Mouse (Mus musculus) hindbrain, postnatal 0 days (tissue): ENCODE results near the gene Kif16b. TPM values are rescaled to one million over a fixed set of nuclear protein-coding genes. Genes with fewer than 3 reads are reported as not detected.

Source experiments
- ATAC-seq: fragments of 200-750 bp; cut with Nextera tagmentation; 2 replicates; pipeline ENCODE4 v1.8.0; 2017; ENCODE audit warnings: mild to moderate bottlenecking, moderate TSS enrichment, moderate library complexity
- DNase-seq: peaks from one replicate; pipeline ENCODE4 v3.0.0-alpha.2; 2015; ENCODE audit warnings: low spot score
- H3K27ac ChIP-seq: fragments of 300-500 bp; sonication (generic); 2 replicates; pipeline ENCODE4 v1.5.1; 2014; ENCODE audit warnings: mild to moderate bottlenecking
- H3K27me3 ChIP-seq: fragments of 300-500 bp; sonication (generic); 2 replicates; pipeline ENCODE4 v1.6.1; 2014; ENCODE audit warnings: low read length, mixed read lengths; ENCODE audit not compliant: insufficient read depth
- H3K36me3 ChIP-seq: fragments of 300-500 bp; sonication (generic); 2 replicates; pipeline ENCODE4 v1.6.1; 2014; ENCODE audit warnings: low read length, mixed read lengths; ENCODE audit not compliant: insufficient read depth
- H3K4me1 ChIP-seq: fragments of 300-500 bp; sonication (generic); 2 replicates; pipeline ENCODE4 v1.6.1; 2014; ENCODE audit warnings: antibody characterized with exemption, low read length, mixed read lengths; ENCODE audit not compliant: insufficient read depth
- H3K4me2 ChIP-seq: fragments of 300-500 bp; sonication (generic); 2 replicates; pipeline ENCODE4 v1.6.1; 2014; ENCODE audit warnings: low read depth, mild to moderate bottlenecking, low read length, moderate library complexity, mixed read lengths
- H3K4me3 ChIP-seq: fragments of 300-500 bp; sonication (generic); 2 replicates; pipeline ENCODE4 v1.5.1; 2014; ENCODE audit warnings: low read length
- H3K9ac ChIP-seq: fragments of 300-500 bp; sonication (generic); replicated peaks from 2 replicates; pipeline ENCODE4 v1.6.1; 2014; ENCODE audit warnings: mild to moderate bottlenecking, low read length, moderate library complexity, mixed read lengths
- H3K9me3 ChIP-seq: fragments of 300-500 bp; sonication (generic); 2 replicates; pipeline ENCODE4 v1.6.1; 2016; ENCODE audit warnings: low read length, mixed read lengths
- CTCF ChIP-seq: IDR thresholded peaks from 2 replicates; pipeline ENCODE4 v1.5.1; 2016; ENCODE audit warnings: antibody characterized with exemption, control low read depth, low read depth
- WGBS: fragments of 180-500 bp; shearing (Covaris S2); extraction: QIAGEN DNeasy Blood & Tissue Kit; methylation state at CpG from one replicate; pipeline ENCODE4 v1.1.7; 2014; 5-methylcytosine and 5-hydroxymethylcytosine counted together
- polyA plus RNA-seq: library from polyadenylated mRNA; unstranded; fragments of >200 nt; fragmentation: Nextera tagmentation; extraction: Ambion mirVana; gene quantifications from 2 replicates; pipeline ENCODE4 v1.2.1, GENCODE M21; 2015
- total RNA-seq: library from RNA; depleted of rRNA; stranded (reverse); fragments of >200 nt; gene quantifications from 2 replicates; pipeline ENCODE4 v1.2.3, GENCODE M21; 2014

Kif16b gene
- total and polyA plus RNA-seq, 2 experiments from 2014 or later: 3.0 to 10.0 TPM

- ATAC-seq (no peak), DNase-seq (no peak)
- H3K9me3 ChIP-seq: no peaks in the 10 kb centered on the region
- H3K4me3 ChIP-seq: no peak overlapping the region
- no peaks in the 10 kb centered on the region for H3K36me3 ChIP-seq
- no peak overlapping the region for H3K9ac ChIP-seq
- no peaks in the 10 kb centered on the region for H3K27me3 ChIP-seq
- TF ChIP-seq CTCF: peak; percentile 22; the same call in 1 of the 2 replicates
- H3K27ac ChIP-seq: no peak overlapping the region
- WGBS: 78% methylated on average over 4 of the region's 4 CpGs
- peaks cover 6% of the 10 kb centered on the region; the same call in 1 of the 2 replicates for H3K4me1 ChIP-seq
- H3K4me2 ChIP-seq: no peak overlapping the region
These were observed 296.6 kb downstream of the Kif16b start for GRCm38 (mm10) chr2:142604762-142605161.

- 70% methylated on average over 2 of the region's 2 CpGs for WGBS
- no peak for ATAC-seq
- no peak overlapping the region for H3K9ac ChIP-seq
These were observed 298.1 kb downstream of the Kif16b start for GRCm38 (mm10) chr2:142603210-142603609.

GRCm38 (mm10) chr2:142599235-142599634 is 302.1 kb downstream of the Kif16b start:
- H3K27me3 ChIP-seq: no peaks in the 10 kb centered on the region
- no peak for ATAC-seq
- no peak overlapping the region for H3K4me2 ChIP-seq
- H3K36me3 ChIP-seq: no peaks in the 10 kb centered on the region
- H3K27ac ChIP-seq: no peak overlapping the region
- peaks cover 7% of the 10 kb centered on the region; the same call in 1 of the 2 replicates for H3K4me1 ChIP-seq
- DNase-seq: no peak
- H3K9ac ChIP-seq: no peak overlapping the region
- no peaks in the 10 kb centered on the region for H3K9me3 ChIP-seq
- no peak overlapping the region for H3K4me3 ChIP-seq
- TF ChIP-seq CTCF: no peak
- 72% methylated on average over 4 of the region's 4 CpGs for WGBS

More at GRCm38 (mm10) chr2:142603210-142603609, 298.1 kb downstream of the Kif16b start:
- H3K36me3 ChIP-seq: no peaks in the 10 kb centered on the region
- no peak overlapping the region for H3K4me3 ChIP-seq
- no peak for DNase-seq
- H3K27me3 ChIP-seq: no peaks in the 10 kb centered on the region
- no peak overlapping the region for H3K4me2 ChIP-seq
- H3K4me1 ChIP-seq: no peaks in the 10 kb centered on the region
- no peak for TF ChIP-seq CTCF
- no peak overlapping the region for H3K27ac ChIP-seq
- no peaks in the 10 kb centered on the region for H3K9me3 ChIP-seq

GRCm38 (mm10) chr2:142596176-142597170 is 304.9 kb downstream of the Kif16b start:
- H3K9ac ChIP-seq: no peak overlapping the region
- H3K27me3 ChIP-seq: no peaks in the 10 kb centered on the region

GRCm38 (mm10) chr2:142590938-142591337 is 310.4 kb downstream of the Kif16b start:
- DNase-seq (no peak), ATAC-seq (no peak)
- H3K27me3 ChIP-seq: no peaks in the 10 kb centered on the region
- H3K4me3 ChIP-seq: no peak overlapping the region
- no peaks in the 10 kb centered on the region for H3K36me3 ChIP-seq
- no peak overlapping the region for H3K27ac ChIP-seq
- no peak overlapping the region for H3K4me2 ChIP-seq
- H3K9ac ChIP-seq: no peak overlapping the region
- no peaks in the 10 kb centered on the region for H3K9me3 ChIP-seq
- H3K4me1 ChIP-seq: peaks cover 6% of the 10 kb centered on the region; the same call in 1 of the 2 replicates
- TF ChIP-seq CTCF: no peak

More at GRCm38 (mm10) chr2:142596176-142597170, 304.9 kb downstream of the Kif16b start:
- no peak for TF ChIP-seq CTCF
- Histone ChIP-seq H3K4me1 (peaks cover 7% of the 10 kb centered on the region; the same call in 1 of the 2 replicates), H3K4me2 (no peak overlapping the region), H3K4me3 (no peak overlapping the region), H3K9me3 (no peaks in the 10 kb centered on the region), H3K27ac (no peak overlapping the region), H3K36me3 (no peaks in the 10 kb centered on the region)
- DNase-seq (peak; percentile 24), ATAC-seq (no peak)
- 58% methylated on average over 17 of the region's 17 CpGs for WGBS

- Histone ChIP-seq H3K9me3 (no peaks in the 10 kb centered on the region), H3K27ac (no peak overlapping the region), H3K4me3 (no peak overlapping the region), H3K9ac (no peak overlapping the region), H3K4me1 (peaks cover 6% of the 10 kb centered on the region; the same call in 1 of the 2 replicates), H3K4me2 (0 out of 2 replicates have a peak overlapping the region, but pooled peaks have one; percentile 7), H3K36me3 (no peaks in the 10 kb centered on the region), H3K27me3 (no peaks in the 10 kb centered on the region)
- WGBS: 15% methylated on average over 6 of the region's 6 CpGs
- ATAC-seq (no peak; the same call in none of the 2 replicates), DNase-seq (no peak)
- no peak for TF ChIP-seq CTCF
These were observed 311.0 kb downstream of the Kif16b start for GRCm38 (mm10) chr2:142590284-142590724.
